Mouse (Mus musculus) C2C12 (cell line): ENCODE data around the gene Gm6034. TPM values are rescaled to one million over a fixed set of nuclear protein-coding genes. Genes with fewer than 3 reads are reported as not detected.
A peak's percentile ranks its signal among the peaks of the same experiment; 100 is the strongest.

Source experiments
- H3K27me3 ChIP-seq: one replicate; pipeline ENCODE4 v1.6.1; 2011; ENCODE audit not compliant: control insufficient read depth, insufficient read depth, insufficient read length
- H3K36me3 ChIP-seq: one replicate; pipeline ENCODE4 v1.6.1; 2011; ENCODE audit not compliant: control insufficient read depth, insufficient read depth
- H3K4me3 ChIP-seq: one replicate; pipeline ENCODE4 v1.5.1; 2011; ENCODE audit warnings: mild to moderate bottlenecking, control low read depth; ENCODE audit not compliant: poor library complexity, insufficient read depth, severe bottlenecking
- H3K79me2 ChIP-seq: one replicate; pipeline ENCODE4 v1.6.1; 2011; ENCODE audit not compliant: control insufficient read depth, insufficient read depth
- H3K79me3 ChIP-seq: one replicate; pipeline ENCODE4 v1.6.1; 2011; ENCODE audit warnings: low read depth, control low read depth
- H3ac ChIP-seq: one replicate; pipeline ENCODE3; 2011; ENCODE audit warnings: low read depth; ENCODE audit not compliant: control insufficient read depth, insufficient read length
- CEBPB ChIP-seq: IDR thresholded peaks from one replicate; pipeline ENCODE4 v1.6.1; 2011; ENCODE audit warnings: low read depth, mild to moderate bottlenecking, control low read depth, moderate library complexity
- CTCF ChIP-seq: IDR thresholded peaks from one replicate; pipeline ENCODE4 v1.5.1; 2011; ENCODE audit not compliant: control insufficient read depth, insufficient read depth, insufficient read length
- FOSL1 ChIP-seq: IDR thresholded peaks from one replicate; pipeline ENCODE4 v1.8.0; 2011; ENCODE audit warnings: mild to moderate bottlenecking, low read length; ENCODE audit not compliant: poor library complexity, insufficient read depth, severe bottlenecking
- MAX ChIP-seq: IDR thresholded peaks from one replicate; pipeline ENCODE4 v1.6.1; 2011; ENCODE audit warnings: mild to moderate bottlenecking, control low read depth
- MYOD1 ChIP-seq: IDR thresholded peaks from one replicate; pipeline ENCODE4 v1.6.1; 2011; ENCODE audit warnings: low read depth; ENCODE audit not compliant: control insufficient read depth, insufficient read length
- MYOG ChIP-seq: IDR thresholded peaks from one replicate; pipeline ENCODE4 v1.6.1; 2011; ENCODE audit not compliant: control insufficient read depth, insufficient read length; ENCODE audit errors: extremely low read depth
- USF1 ChIP-seq: IDR thresholded peaks from one replicate; pipeline ENCODE4 v1.6.1; 2011; ENCODE audit warnings: low read depth, mild to moderate bottlenecking, control low read depth, moderate library complexity
- polyA plus RNA-seq: library from polyadenylated mRNA; unstranded; fragments of >200 nt; fragmentation: generic; extraction: Trizol; gene quantifications from one replicate; pipeline ENCODE4 v1.2.1, GENCODE M21; 2012; ENCODE audit warnings: missing spikeins

The Gm6034 gene
- polyA plus RNA-seq, 1 experiment, result not detected

- Histone ChIP-seq H3K4me3 (no peak overlapping the region), H3K79me2 (peaks cover 81% of the 10 kb centered on the region), H3K36me3 (peaks cover 6% of the 10 kb centered on the region), H3K27me3 (no peaks in the 10 kb centered on the region), H3ac (no peak overlapping the region), H3K79me3 (peaks cover 55% of the 10 kb centered on the region)
- no peak for TF ChIP-seq MYOG
- no peak for TF ChIP-seq CTCF
- TF ChIP-seq CEBPB, result no peak
- no peak for TF ChIP-seq MYOD1
- no peak for TF ChIP-seq MAX
- TF ChIP-seq USF1, result no peak
- no peak for TF ChIP-seq FOSL1
Measured at GRCm38 (mm10) chr17:35998545-35999305, 44.0 kb upstream of the Gm6034 start.

GRCm38 (mm10) chr17:35999356-35999755 lies 43.4 kb upstream of the Gm6034 start:
- TF ChIP-seq USF1 (no peak), CEBPB (no peak), FOSL1 (no peak), CTCF (no peak), MYOG (no peak), MAX (no peak), MYOD1 (no peak)
- H3K79me3 ChIP-seq, result peaks cover 61% of the 10 kb centered on the region
- H3K79me2 ChIP-seq, result peaks cover 85% of the 10 kb centered on the region
- H3K27me3 ChIP-seq, result no peaks in the 10 kb centered on the region
- no peak overlapping the region for H3K4me3 ChIP-seq
- H3K36me3 ChIP-seq, result peaks cover 12% of the 10 kb centered on the region
- no peak overlapping the region for H3ac ChIP-seq

- H3K79me3 ChIP-seq, result peaks cover 65% of the 10 kb centered on the region
- peaks cover 85% of the 10 kb centered on the region for H3K79me2 ChIP-seq
- peaks cover 19% of the 10 kb centered on the region for H3K36me3 ChIP-seq
- no peaks in the 10 kb centered on the region for H3K27me3 ChIP-seq
- TF ChIP-seq CEBPB, result no peak
- TF ChIP-seq MYOG, result no peak
- TF ChIP-seq USF1, result no peak
- TF ChIP-seq CTCF, result no peak
- TF ChIP-seq FOSL1, result no peak
- no peak for TF ChIP-seq MAX
- no peak overlapping the region for H3ac ChIP-seq
- no peak overlapping the region for H3K4me3 ChIP-seq
Measured at GRCm38 (mm10) chr17:36000349-36000748, 42.4 kb upstream of the Gm6034 start.

- Histone ChIP-seq H3K79me3 (peaks cover 67% of the 10 kb centered on the region), H3K27me3 (no peaks in the 10 kb centered on the region), H3K79me2 (peaks cover 85% of the 10 kb centered on the region), H3ac (no peak overlapping the region), H3K4me3 (no peak overlapping the region), H3K36me3 (peaks cover 19% of the 10 kb centered on the region)
- TF ChIP-seq CEBPB (no peak), MYOG (no peak), MYOD1 (no peak), USF1 (peak; percentile 8), CTCF (no peak), MAX (peak; percentile 21), FOSL1 (no peak)
Measured at GRCm38 (mm10) chr17:36001121-36001897, 41.5 kb upstream of the Gm6034 start.

- peaks cover 90% of the 10 kb centered on the region for H3K79me2 ChIP-seq
- no peak overlapping the region for H3K4me3 ChIP-seq
- H3K79me3 ChIP-seq, result peaks cover 74% of the 10 kb centered on the region
- H3K27me3 ChIP-seq, result no peaks in the 10 kb centered on the region
- TF ChIP-seq USF1 (no peak), MYOD1 (peak; percentile 8), FOSL1 (peak; percentile 50)
- H3ac ChIP-seq, result no peak overlapping the region
- peaks cover 19% of the 10 kb centered on the region for H3K36me3 ChIP-seq
Measured at GRCm38 (mm10) chr17:36001966-36002365, 40.8 kb upstream of the Gm6034 start.
